Mouse (Mus musculus) testis, adult 2 months (tissue): ENCODE results near the gene Sds.

Experiments
- CTCF ChIP-seq: fragments of 200-500 bp; IDR thresholded peaks from 2 replicates; pipeline ENCODE4 v1.5.1; 2012; ENCODE audit warnings: low read depth, mild to moderate bottlenecking, inconsistent platforms, low read length, moderate library complexity; ENCODE audit not compliant: control insufficient read depth, insufficient read depth, insufficient replicate concordance
- POLR2A ChIP-seq: fragments of 200-500 bp; IDR thresholded peaks from 2 replicates; pipeline ENCODE4 v1.6.1; 2012; ENCODE audit warnings: low read depth, mild to moderate bottlenecking, inconsistent platforms, low read length, moderate library complexity; ENCODE audit not compliant: control insufficient read depth

DNA sequence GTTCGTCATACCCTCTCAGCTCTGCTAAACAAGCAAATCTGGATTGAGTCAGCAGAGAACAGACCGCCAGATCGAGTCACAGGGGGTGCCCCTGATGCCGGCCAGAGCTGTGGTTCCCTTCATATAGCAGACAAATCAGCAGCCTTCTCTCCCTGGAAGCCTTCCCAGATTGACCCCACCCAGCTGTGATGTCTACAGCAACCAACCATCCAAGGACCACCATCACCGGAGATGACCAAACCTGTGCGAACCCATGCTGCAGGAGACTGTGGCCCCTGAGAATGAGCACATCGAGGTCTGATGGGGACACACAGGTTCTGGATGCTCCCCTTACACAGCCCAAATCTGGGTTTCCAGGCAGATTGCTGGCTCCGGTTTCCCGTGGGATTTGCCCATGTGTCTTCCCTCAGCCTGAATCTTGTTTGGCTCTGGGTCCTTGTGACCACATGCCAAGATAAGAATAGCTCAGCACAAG lies 25.9 kb downstream of the Sds start:
- TF ChIP-seq POLR2A (no peak), CTCF (no peak)
